Mouse (Mus musculus) limb, embryonic 14.5 days (tissue): ENCODE measurements around the gene Dbh. TPM values are rescaled to one million over a fixed set of nuclear protein-coding genes. Genes with fewer than 3 reads are reported as not detected.

Experiments used
- ATAC-seq: fragments of 200-750 bp; cut with Nextera tagmentation; 2 replicates; pipeline ENCODE4 v1.8.0; 2017; ENCODE audit warnings: low read depth, moderate number of reproducible peaks, moderate TSS enrichment; ENCODE audit not compliant: low FRiP score
- DNase-seq: peaks from one replicate; pipeline ENCODE4 v3.0.0-alpha.2; 2015; ENCODE audit warnings: low spot score
- H3K27ac ChIP-seq: fragments of 300-500 bp; sonication (generic); replicated peaks from 2 replicates; pipeline ENCODE4 v1.5.1; 2014; ENCODE audit warnings: low read depth, mild to moderate bottlenecking, low read length, moderate library complexity, mixed read lengths
- H3K27me3 ChIP-seq: fragments of 300-500 bp; sonication (generic); 2 replicates; pipeline ENCODE4 v1.6.1; 2014; ENCODE audit warnings: low read length, mixed read lengths; ENCODE audit not compliant: control insufficient read depth, insufficient read depth
- H3K36me3 ChIP-seq: fragments of 300-500 bp; sonication (generic); 2 replicates; pipeline ENCODE4 v1.6.1; 2014; ENCODE audit warnings: mild to moderate bottlenecking, low read length, moderate library complexity, mixed read lengths; ENCODE audit not compliant: control insufficient read depth, insufficient read depth
- H3K4me1 ChIP-seq: fragments of 300-500 bp; sonication (generic); 2 replicates; pipeline ENCODE4 v1.6.1; 2014; ENCODE audit warnings: antibody characterized with exemption, low read length, mixed read lengths; ENCODE audit not compliant: control insufficient read depth, insufficient read depth
- H3K4me2 ChIP-seq: fragments of 300-500 bp; sonication (generic); replicated peaks from 2 replicates; pipeline ENCODE4 v1.6.1; 2014; ENCODE audit warnings: low read depth, mild to moderate bottlenecking, low read length, moderate library complexity; ENCODE audit not compliant: severe bottlenecking
- H3K4me3 ChIP-seq: fragments of 300-500 bp; sonication (generic); replicated peaks from 2 replicates; pipeline ENCODE4 v1.5.1; 2014; ENCODE audit warnings: low read length
- H3K9ac ChIP-seq: fragments of 300-500 bp; sonication (generic); 2 replicates; pipeline ENCODE4 v1.6.1; 2014; ENCODE audit warnings: mild to moderate bottlenecking, low read depth, low read length, moderate library complexity; ENCODE audit not compliant: severe bottlenecking
- H3K9me3 ChIP-seq: fragments of 300-500 bp; sonication (generic); 2 replicates; pipeline ENCODE4 v1.6.1; 2016; ENCODE audit warnings: low read length; ENCODE audit not compliant: control insufficient read depth
- POLR2A ChIP-seq: fragments of 200-500 bp; IDR thresholded peaks from 2 replicates; pipeline ENCODE4 v1.8.0; 2012; ENCODE audit warnings: inconsistent platforms, mild to moderate bottlenecking, moderate library complexity, borderline replicate concordance; ENCODE audit not compliant: insufficient read depth, insufficient read length; ENCODE audit errors: extremely low read depth
- WGBS: fragments of 180-500 bp; shearing (Covaris S2); extraction: QIAGEN DNeasy Blood & Tissue Kit; methylation state at CpG from one replicate; pipeline ENCODE4 v1.1.7; 2014; 5-methylcytosine and 5-hydroxymethylcytosine counted together
- polyA plus RNA-seq, 2 experiments: library from polyadenylated mRNA; depleted of rRNA in 1 of 2; stranded (reverse) in 1 of 2; unstranded in 1 of 2; fragments of >200 nt; fragmentation: Nextera tagmentation in 1 of 2; extraction: Ambion mirVana in 1 of 2; gene quantifications; 2 replicates each; pipeline versions ENCODE4 v1.2.1 to v1.2.3; 2012 to 2014

Gene Dbh
- polyA plus RNA-seq, 2 experiments: 1.6 to 2.2 TPM

- Histone ChIP-seq H3K4me2 (no peak overlapping the region), H3K4me1 (peaks cover 10% of the 10 kb centered on the region; the same call in 1 of the 2 replicates), H3K27ac (no peak overlapping the region), H3K9me3 (no peaks in the 10 kb centered on the region), H3K36me3 (no peaks in the 10 kb centered on the region), H3K4me3 (no peak overlapping the region), H3K9ac (no peak overlapping the region), H3K27me3 (no peaks in the 10 kb centered on the region)
- no peak for TF ChIP-seq POLR2A
- ATAC-seq: peak; percentile 80
- peak; percentile 36 for DNase-seq
- whole genome bisulfite sequencing: 32% methylated on average over 4 of the region's 4 CpGs
These were observed 25.0 kb downstream of the Dbh start for GRCm38 (mm10) chr2:27189994-27190393.

- no peak for TF ChIP-seq POLR2A
- H3K36me3 ChIP-seq: no peaks in the 10 kb centered on the region
- H3K27ac ChIP-seq: no peak overlapping the region; the same call in 1 of the 2 replicates
- DNase-seq (no peak), ATAC-seq (no peak)
- no peaks in the 10 kb centered on the region; the same call in 1 of the 2 replicates for H3K4me1 ChIP-seq
- no peak overlapping the region for H3K9ac ChIP-seq
- H3K4me3 ChIP-seq: no peak overlapping the region
- WGBS: 38% methylated on average over 5 of the region's 5 CpGs
- H3K4me2 ChIP-seq: no peak overlapping the region
- H3K9me3 ChIP-seq: no peaks in the 10 kb centered on the region
- H3K27me3 ChIP-seq: no peaks in the 10 kb centered on the region
These were observed 33.7 kb downstream of the Dbh start for GRCm38 (mm10) chr2:27198551-27199246.

GRCm38 (mm10) chr2:27200586-27200985 is 35.6 kb downstream of the Dbh start:
- no peak for TF ChIP-seq POLR2A
- no peaks in the 10 kb centered on the region; the same call in 1 of the 2 replicates for H3K4me1 ChIP-seq
- WGBS: 91% methylated on average over 1 of the region's 1 CpGs
- H3K4me2 ChIP-seq: no peak overlapping the region
- DNase-seq (no peak), ATAC-seq (no peak)
- no peaks in the 10 kb centered on the region for H3K36me3 ChIP-seq
- H3K9me3 ChIP-seq: no peaks in the 10 kb centered on the region
- no peak overlapping the region for H3K9ac ChIP-seq
- no peak overlapping the region for H3K4me3 ChIP-seq
- no peak overlapping the region for H3K27ac ChIP-seq
- no peaks in the 10 kb centered on the region for H3K27me3 ChIP-seq

GRCm38 (mm10) chr2:27205666-27206065 is 40.6 kb downstream of the Dbh start:
- H3K4me3 ChIP-seq: no peak overlapping the region
- DNase-seq (no peak), ATAC-seq (no peak)

GRCm38 (mm10) chr2:27206128-27206797 is 41.2 kb downstream of the Dbh start:
- no peak overlapping the region for H3K27ac ChIP-seq
- DNase-seq: peak; percentile 62

More at GRCm38 (mm10) chr2:27205666-27206065, 40.6 kb downstream of the Dbh start:
- no peaks in the 10 kb centered on the region for H3K9me3 ChIP-seq
- no peaks in the 10 kb centered on the region for H3K36me3 ChIP-seq
- peaks cover 31% of the 10 kb centered on the region for H3K4me1 ChIP-seq
- H3K9ac ChIP-seq: no peak overlapping the region
- no peak overlapping the region for H3K27ac ChIP-seq
- no peak overlapping the region for H3K4me2 ChIP-seq
- TF ChIP-seq POLR2A: no peak
- WGBS: 64% methylated on average over 10 of the region's 10 CpGs
- no peaks in the 10 kb centered on the region for H3K27me3 ChIP-seq

More at GRCm38 (mm10) chr2:27206128-27206797, 41.2 kb downstream of the Dbh start:
- no peak for ATAC-seq
- no peak overlapping the region for H3K4me2 ChIP-seq
- no peak for TF ChIP-seq POLR2A
- WGBS: 60% methylated on average over 15 of the region's 15 CpGs
- no peak overlapping the region for H3K4me3 ChIP-seq
- H3K9ac ChIP-seq: no peak overlapping the region
- peaks cover 31% of the 10 kb centered on the region for H3K4me1 ChIP-seq
- H3K36me3 ChIP-seq: no peaks in the 10 kb centered on the region
- no peaks in the 10 kb centered on the region for H3K9me3 ChIP-seq
- no peaks in the 10 kb centered on the region for H3K27me3 ChIP-seq
